Mouse (Mus musculus) embryonic facial prominence, embryonic 10.5 days (tissue): Measurements from ENCODE around the gene Tmem202. TPM values are rescaled to one million over a fixed set of nuclear protein-coding genes. Genes with fewer than 3 reads are reported as not detected.

Experiments
- DNase-seq: peaks from one replicate; pipeline ENCODE4 v3.0.0-alpha.2; 2017; ENCODE audit warnings: low spot score
- H3K27ac ChIP-seq: fragments of 300-500 bp; sonication (generic); replicated peaks from 2 replicates; pipeline ENCODE4 v1.5.1; 2016; ENCODE audit warnings: mild to moderate bottlenecking
- H3K27me3 ChIP-seq: fragments of 300-500 bp; sonication (generic); replicated peaks from 2 replicates; pipeline ENCODE4 v1.6.1; 2016; ENCODE audit warnings: low read depth, mild to moderate bottlenecking; ENCODE audit not compliant: poor library complexity, severe bottlenecking
- H3K36me3 ChIP-seq: fragments of 300-500 bp; sonication (generic); replicated peaks from 2 replicates; pipeline ENCODE4 v1.6.1; 2016; ENCODE audit warnings: mild to moderate bottlenecking, moderate library complexity
- H3K4me1 ChIP-seq: fragments of 300-500 bp; sonication (generic); 2 replicates; pipeline ENCODE4 v1.6.1; 2016
- H3K4me3 ChIP-seq: fragments of 300-500 bp; sonication (generic); 2 replicates; pipeline ENCODE4 v1.5.1; 2016; ENCODE audit warnings: mild to moderate bottlenecking, moderate library complexity
- H3K9me3 ChIP-seq: fragments of 300-500 bp; sonication (generic); 2 replicates; pipeline ENCODE4 v1.6.1; 2016; ENCODE audit warnings: mild to moderate bottlenecking
- WGBS: fragments of 180-500 bp; shearing (Covaris S2); methylation state at CpG from one replicate; pipeline ENCODE4 v1.1.7; 2016; 5-methylcytosine and 5-hydroxymethylcytosine counted together
- polyA plus RNA-seq: library from polyadenylated mRNA; unstranded; fragments of >200 nt; fragmentation: Nextera tagmentation; extraction: Ambion mirVana; gene quantifications from 2 replicates; pipeline ENCODE4 v1.2.1, GENCODE M21; 2016

Gene Tmem202
- polyA plus RNA-seq, 1 experiment from 2014 or later, result not detected

GRCm38 (mm10) chr9:59484760-59485159, 54.9 kb downstream of the Tmem202 start:
- Histone ChIP-seq H3K27ac (no peak overlapping the region), H3K36me3 (peaks cover 21% of the 10 kb centered on the region), H3K4me3 (peak overlapping the region; percentile 97), H3K4me1 (peaks cover 22% of the 10 kb centered on the region), H3K9me3 (no peaks in the 10 kb centered on the region), H3K27me3 (no peaks in the 10 kb centered on the region)
- no peak for DNase-seq
- 23% methylated on average over 7 of the region's 7 CpGs for WGBS

DNA sequence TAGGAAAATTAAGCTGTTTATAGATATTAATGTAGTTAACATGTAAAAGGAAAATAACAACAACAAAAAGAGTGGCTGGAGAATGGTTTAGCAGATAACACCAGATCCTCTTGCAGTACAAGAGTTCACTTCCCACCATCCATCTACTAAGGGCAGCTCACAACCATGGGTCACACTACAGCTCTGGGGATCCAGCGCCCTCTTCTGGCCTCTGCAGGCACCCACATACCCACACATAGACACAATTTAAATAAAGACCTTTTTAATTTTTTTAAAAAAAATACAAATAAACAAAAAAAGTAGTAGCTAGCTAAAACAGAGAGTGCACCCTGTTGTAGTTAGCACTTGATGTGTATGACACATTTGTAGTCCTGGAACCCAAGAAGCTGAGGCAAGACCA, 57.2 kb downstream of the Tmem202 start:
- H3K27me3 ChIP-seq, result no peaks in the 10 kb centered on the region
- H3K36me3 ChIP-seq, result peaks cover 22% of the 10 kb centered on the region
- peak; percentile 17 for DNase-seq
- H3K27ac ChIP-seq, result no peak overlapping the region
- 30% methylated on average over 1 of the region's 1 CpGs for WGBS
- H3K4me1 ChIP-seq, result peaks cover 25% of the 10 kb centered on the region
- no peak overlapping the region for H3K4me3 ChIP-seq
- no peaks in the 10 kb centered on the region for H3K9me3 ChIP-seq

DNA sequence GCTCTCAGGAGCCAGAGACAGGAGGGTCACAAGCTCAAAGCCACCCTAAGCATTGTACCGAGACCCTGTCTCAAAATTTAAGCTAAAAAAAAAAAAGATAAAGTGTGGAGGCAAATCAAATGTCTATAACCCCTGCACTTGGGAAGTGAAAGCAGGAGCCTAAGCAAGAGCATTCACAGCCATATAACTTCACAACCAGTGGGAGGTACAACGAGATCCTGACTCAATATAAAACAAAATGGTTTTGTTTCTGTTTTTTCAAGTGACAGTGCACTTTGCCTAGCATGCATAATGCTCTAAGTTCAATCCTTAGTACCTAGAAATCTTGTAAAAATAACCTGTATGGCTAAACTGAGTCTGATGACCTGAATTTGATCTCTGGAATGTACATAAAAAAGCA, 63.0 kb downstream of the Tmem202 start:
- H3K27me3 ChIP-seq, result no peaks in the 10 kb centered on the region
- 0 out of 2 replicates have a peak, but pooled peaks cover 3% of the 10 kb centered on the region for H3K4me1 ChIP-seq
- WGBS, result 93% methylated on average over 2 of the region's 2 CpGs
- H3K9me3 ChIP-seq, result no peaks in the 10 kb centered on the region
- H3K4me3 ChIP-seq, result no peak overlapping the region
- peaks cover 52% of the 10 kb centered on the region for H3K36me3 ChIP-seq
- DNase-seq, result no peak
- no peak overlapping the region for H3K27ac ChIP-seq

GRCm38 (mm10) chr9:59474838-59475237, 64.8 kb downstream of the Tmem202 start:
- no peak for DNase-seq
- H3K36me3 ChIP-seq, result peaks cover 59% of the 10 kb centered on the region
- 76% methylated on average over 1 of the region's 1 CpGs for WGBS

GRCm38 (mm10) chr9:59473171-59473570, 66.5 kb downstream of the Tmem202 start:
- H3K27ac ChIP-seq, result no peak overlapping the region
- no peak overlapping the region for H3K4me3 ChIP-seq
- no peaks in the 10 kb centered on the region for H3K27me3 ChIP-seq
- 86% methylated on average over 2 of the region's 2 CpGs for WGBS
- H3K4me1 ChIP-seq, result no peaks in the 10 kb centered on the region
- peaks cover 57% of the 10 kb centered on the region for H3K36me3 ChIP-seq
- no peak for DNase-seq
- H3K9me3 ChIP-seq, result no peaks in the 10 kb centered on the region

More at GRCm38 (mm10) chr9:59474838-59475237, 64.8 kb downstream of the Tmem202 start:
- H3K4me3 ChIP-seq, result no peak overlapping the region
- no peak overlapping the region for H3K27ac ChIP-seq
- no peaks in the 10 kb centered on the region for H3K9me3 ChIP-seq
- 0 out of 2 replicates have a peak, but pooled peaks cover 3% of the 10 kb centered on the region for H3K4me1 ChIP-seq
- H3K27me3 ChIP-seq, result no peaks in the 10 kb centered on the region

DNA sequence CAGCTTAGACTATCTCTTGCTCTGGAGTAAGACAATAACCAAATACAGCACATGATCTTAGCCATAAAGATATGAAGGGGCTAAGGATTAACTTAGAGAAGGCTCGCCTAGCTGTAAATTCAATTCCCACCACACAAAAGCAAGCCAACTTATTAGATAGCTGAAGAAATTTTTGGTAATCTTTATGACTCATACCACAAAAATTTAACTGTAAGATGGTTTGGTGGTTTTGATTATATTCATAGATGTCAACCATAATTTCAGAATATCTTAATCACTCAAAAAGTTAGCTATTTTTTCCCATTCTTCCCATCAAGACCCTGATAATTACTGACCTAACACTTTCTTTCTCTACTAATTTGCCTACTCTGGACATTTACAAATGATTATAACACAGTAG, 70.2 kb downstream of the Tmem202 start:
- H3K4me3 ChIP-seq, result no peak overlapping the region
- H3K27me3 ChIP-seq, result no peaks in the 10 kb centered on the region
- H3K4me1 ChIP-seq, result no peaks in the 10 kb centered on the region
- H3K27ac ChIP-seq, result no peak overlapping the region
- H3K36me3 ChIP-seq, result peaks cover 39% of the 10 kb centered on the region
- 96% methylated on average over 1 of the region's 1 CpGs for WGBS
- no peak for DNase-seq
- H3K9me3 ChIP-seq, result no peaks in the 10 kb centered on the region

Other genes starting within 250 kb of the Tmem202 start
- 45.0 and 46.5 TPM in 2 replicates for gene Adpgk, start 248.3 kb downstream of the Tmem202 start, polyA plus RNA-seq
- 18.0 and 19.3 TPM in 2 replicates for gene Bbs4, start 186.3 kb downstream of the Tmem202 start, polyA plus RNA-seq
- gene Arih1, start 53.2 kb downstream of the Tmem202 start, polyA plus RNA-seq, result 18.7 and 19.5 TPM in 2 replicates
- 42.5 and 43.2 TPM in 2 replicates for gene Hexa, start 307 bp downstream of the Tmem202 start, polyA plus RNA-seq
- gene Celf6, start 38.1 kb upstream of the Tmem202 start, polyA plus RNA-seq, result 1.3 TPM in 2 replicates
- gene Parp6, start 77.4 kb upstream of the Tmem202 start, polyA plus RNA-seq, result 37.7 and 40.8 TPM in 2 replicates
- 2,716 and 3,081 TPM in 2 replicates for gene Pkm, start 116.5 kb upstream of the Tmem202 start, polyA plus RNA-seq
- 0.24 and 0.64 TPM in 2 replicates for gene Gramd2, start 140.3 kb upstream of the Tmem202 start, polyA plus RNA-seq
- gene Senp8, start 210.9 kb upstream of the Tmem202 start, polyA plus RNA-seq, result 15.6 and 17.4 TPM in 2 replicates
- 10.1 and 11.1 TPM in 2 replicates for gene Myo9a, start 211.0 kb upstream of the Tmem202 start, polyA plus RNA-seq